Mouse (Mus musculus): ENCODE measurements around the gene Fdxr.

Gene Fdxr

GRCm38 (mm10) chr11:115269330-115270066, 7.4 kb downstream of the Fdxr start:
- DNase-seq (ENCODE audit: low spot score in 2 of 2) = no peak

GRCm38 (mm10) chr11:115267958-115268357, 8.9 kb downstream of the Fdxr start:
- DNase-seq (ENCODE audit: low spot score in 2 of 2) = no peak

- no peak for DNase-seq (ENCODE audit: low spot score in 2 of 2)
Observed at GRCm38 (mm10) chr11:115267061-115267883, 9.6 kb downstream of the Fdxr start, which contains the start of gene Grin2c. TSS of gene Grin2c (minus strand) at chr11:115267243.

GRCm38 (mm10) chr11:115266400-115266778, 10.5 kb downstream of the Fdxr start:
- DNase-seq (ENCODE audit: low spot score in 2 of 2) = no peak

GRCm38 (mm10) chr11:115265771-115266399, 11.0 kb downstream of the Fdxr start:
- no peak for DNase-seq (ENCODE audit: low spot score in 2 of 2)

- no peak for DNase-seq (ENCODE audit: low spot score in 2 of 2)
Observed at GRCm38 (mm10) chr11:115264862-115265668, 11.8 kb downstream of the Fdxr start.

- DNase-seq (ENCODE audit: low spot score in 2 of 2) = no peak
Observed at GRCm38 (mm10) chr11:115264136-115264861, 12.6 kb downstream of the Fdxr start.

GRCm38 (mm10) chr11:115262954-115263353, 13.9 kb downstream of the Fdxr start:
- no peak for DNase-seq (ENCODE audit: low spot score in 2 of 2)

- DNase-seq (ENCODE audit: low spot score in 2 of 2) = no peak
Observed at GRCm38 (mm10) chr11:115259134-115259533, 17.7 kb downstream of the Fdxr start.

- DNase-seq (ENCODE audit: low spot score in 2 of 2) = no peak
Observed at GRCm38 (mm10) chr11:115257775-115258510, 18.9 kb downstream of the Fdxr start.

GRCm38 (mm10) chr11:115251258-115251657, 25.6 kb downstream of the Fdxr start:
- no peak for DNase-seq (ENCODE audit: low spot score in 2 of 2)

- no peak for DNase-seq (ENCODE audit: low spot score in 2 of 2)
Observed at GRCm38 (mm10) chr11:115250405-115251090, 26.3 kb downstream of the Fdxr start.

GRCm38 (mm10) chr11:115249721-115250404, 27.0 kb downstream of the Fdxr start:
- no peak for DNase-seq (ENCODE audit: low spot score in 2 of 2)

GRCm38 (mm10) chr11:115247945-115248344, 28.9 kb downstream of the Fdxr start:
- no peak for DNase-seq (ENCODE audit: low spot score in 2 of 2)

- DNase-seq (ENCODE audit: low spot score in 2 of 2) = no peak
Observed at GRCm38 (mm10) chr11:115247240-115247639, 29.6 kb downstream of the Fdxr start.

GRCm38 (mm10) chr11:115246386-115246785, 30.5 kb downstream of the Fdxr start:
- DNase-seq (ENCODE audit: low spot score in 2 of 2) = no peak

- DNase-seq (ENCODE audit: low spot score in 2 of 2) = no peak
Observed at GRCm38 (mm10) chr11:115244840-115245239, 32.0 kb downstream of the Fdxr start.

- no peak for DNase-seq (ENCODE audit: low spot score in 2 of 2)
Observed at GRCm38 (mm10) chr11:115243783-115244182, 33.1 kb downstream of the Fdxr start.

GRCm38 (mm10) chr11:115242746-115243145, 34.1 kb downstream of the Fdxr start:
- DNase-seq (ENCODE audit: low spot score in 2 of 2) = no peak

All from frontal cortex, postnatal 14 days (tissue).